Mouse (Mus musculus) cerebellum, adult 2 months (tissue): ENCODE data around the gene Osm.

Experiments
- CTCF ChIP-seq: fragments of 200-500 bp; IDR thresholded peaks from 2 replicates; pipeline ENCODE4 v1.5.1; 2011; ENCODE audit warnings: low read depth, mild to moderate bottlenecking, control low read depth, low read length, moderate library complexity, borderline replicate concordance; ENCODE audit not compliant: insufficient read depth
- POLR2A ChIP-seq: fragments of 200-500 bp; IDR thresholded peaks from 2 replicates; pipeline ENCODE4 v1.6.1; 2011; ENCODE audit warnings: low read length, control low read depth, borderline replicate concordance; ENCODE audit not compliant: insufficient read depth

DNA sequence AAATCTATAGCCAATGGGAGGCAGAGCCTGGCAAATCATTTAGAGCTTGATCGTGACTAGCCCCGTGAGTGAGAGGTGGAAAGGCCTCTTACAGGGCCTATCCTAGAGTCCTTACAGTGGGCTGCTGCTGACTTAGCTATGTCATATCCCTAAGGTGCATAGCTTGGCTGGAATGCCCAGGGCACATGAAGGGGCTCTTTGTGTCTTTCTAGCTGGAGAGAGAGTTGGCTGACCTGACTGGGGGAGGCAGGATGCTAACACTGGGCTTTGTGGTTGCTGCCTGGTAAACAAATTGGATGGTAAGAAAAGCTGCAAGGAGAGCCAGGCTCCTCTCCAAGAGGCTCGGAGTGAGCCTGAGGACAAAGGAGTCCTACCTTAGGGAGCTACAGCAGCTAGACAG lies 43.5 kb upstream of the Osm start:
- TF ChIP-seq CTCF (no peak), POLR2A (no peak)
